Mouse (Mus musculus) kidney, adult 8-10 months (tissue): ENCODE data around the gene Kif13a.

Source experiments
- DNase-seq, 2 experiments: peaks; one replicate each; pipeline ENCODE4 v3.0.0; 2022

Kif13a gene

GRCm38 (mm10) chr13:46919797-46920196, 9.9 kb downstream of the Kif13a start:
- DNase-seq: no peak

- no peak for DNase-seq
Observed at GRCm38 (mm10) chr13:46918509-46918908, 11.2 kb downstream of the Kif13a start.

GRCm38 (mm10) chr13:46911960-46912359, 17.7 kb downstream of the Kif13a start:
- DNase-seq: no peak

GRCm38 (mm10) chr13:46911018-46911419, 18.6 kb downstream of the Kif13a start:
- no peak for DNase-seq

GRCm38 (mm10) chr13:46909946-46910345, 19.7 kb downstream of the Kif13a start:
- DNase-seq: no peak

GRCm38 (mm10) chr13:46909005-46909565, 20.6 kb downstream of the Kif13a start:
- DNase-seq: no peak

- no peak for DNase-seq
Observed at GRCm38 (mm10) chr13:46908387-46908786, 21.3 kb downstream of the Kif13a start.

GRCm38 (mm10) chr13:46907861-46908260, 21.8 kb downstream of the Kif13a start:
- no peak for DNase-seq

- no peak for DNase-seq
Observed at GRCm38 (mm10) chr13:46907115-46907514, 22.6 kb downstream of the Kif13a start.

GRCm38 (mm10) chr13:46905971-46906370, 23.7 kb downstream of the Kif13a start:
- DNase-seq: no peak

GRCm38 (mm10) chr13:46904982-46905621, 24.6 kb downstream of the Kif13a start:
- DNase-seq: no peak

- no peak for DNase-seq
Observed at GRCm38 (mm10) chr13:46902568-46903255, 27.0 kb downstream of the Kif13a start.

- no peak for DNase-seq
Observed at GRCm38 (mm10) chr13:46900870-46901555, 28.7 kb downstream of the Kif13a start.

- peak; percentile 28 to 34 for DNase-seq
Observed at GRCm38 (mm10) chr13:46898837-46899236, 30.8 kb downstream of the Kif13a start.

GRCm38 (mm10) chr13:46898411-46898810, 31.3 kb downstream of the Kif13a start:
- DNase-seq: no peak

GRCm38 (mm10) chr13:46892380-46892779, 37.3 kb downstream of the Kif13a start:
- DNase-seq: no peak

- DNase-seq: no peak
Observed at GRCm38 (mm10) chr13:46888150-46888683, 41.5 kb downstream of the Kif13a start.

- no peak for DNase-seq
Observed at GRCm38 (mm10) chr13:46886497-46887261, 43.0 kb downstream of the Kif13a start.

GRCm38 (mm10) chr13:46885759-46886060, 44.0 kb downstream of the Kif13a start:
- DNase-seq: no peak

GRCm38 (mm10) chr13:46884898-46885758, 44.5 kb downstream of the Kif13a start:
- DNase-seq: no peak

- DNase-seq: no peak
Observed at GRCm38 (mm10) chr13:46883976-46884375, 45.7 kb downstream of the Kif13a start.

- DNase-seq: peak; percentile 54 to 69
Observed at GRCm38 (mm10) chr13:46883381-46883780, 46.3 kb downstream of the Kif13a start.
